Mouse (Mus musculus): ENCODE data around the gene Galnt12. TPM values are rescaled to one million over a fixed set of nuclear protein-coding genes. Genes with fewer than 3 reads are reported as not detected.

Galnt12 gene
- 1.0 and 1.5 TPM in 2 replicates for polyA plus RNA-seq (2015; fragmentation: Nextera tagmentation; extraction: Ambion mirVana)

DNA sequence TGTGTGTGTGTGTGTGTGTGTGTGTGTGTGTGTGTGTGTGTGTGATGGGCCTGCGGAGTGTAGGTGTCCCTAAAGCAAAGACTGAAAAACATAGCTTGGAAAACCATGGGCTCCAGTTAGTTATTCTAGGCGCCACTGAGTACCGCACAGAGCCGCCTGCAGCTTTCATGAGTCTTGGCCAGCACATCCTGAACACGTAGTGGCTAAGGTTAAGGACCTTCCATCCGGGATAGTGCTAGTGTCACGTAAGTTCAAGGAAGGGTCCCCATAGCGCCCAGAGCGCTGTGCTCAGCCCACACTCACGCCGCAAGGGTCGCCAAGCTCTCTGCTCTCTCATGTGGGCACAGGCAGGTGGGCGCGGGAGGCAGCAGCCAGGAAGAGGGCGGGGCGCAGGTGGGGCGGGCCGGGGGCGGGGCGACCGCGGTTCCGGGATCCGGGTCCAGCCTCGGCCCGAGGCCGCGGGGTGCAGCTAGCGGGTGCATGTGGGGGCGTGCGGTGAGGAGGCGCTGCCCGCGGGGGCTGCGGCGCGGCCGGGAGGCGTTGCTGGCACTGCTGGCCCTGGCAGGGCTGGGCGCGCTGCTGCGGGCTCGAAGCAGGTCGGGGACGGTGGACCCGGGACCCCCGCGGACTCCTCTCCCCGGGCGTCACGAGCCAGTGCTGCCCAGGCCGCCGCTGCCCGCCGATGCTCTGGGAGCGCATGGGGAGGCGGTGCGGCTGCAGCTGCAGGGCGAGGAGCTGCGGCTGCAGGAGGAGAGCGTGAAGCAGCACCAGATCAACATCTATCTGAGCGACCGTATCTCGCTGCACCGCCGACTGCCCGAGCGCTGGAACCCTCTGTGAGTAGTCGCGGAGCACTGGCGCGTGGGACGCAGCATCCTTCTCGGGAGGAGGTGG is at the start of gene Galnt12:
Gene Galnt12, plus strand, starts transcription at position 417 of the 894 bp plus-strand sequence.

DNA sequence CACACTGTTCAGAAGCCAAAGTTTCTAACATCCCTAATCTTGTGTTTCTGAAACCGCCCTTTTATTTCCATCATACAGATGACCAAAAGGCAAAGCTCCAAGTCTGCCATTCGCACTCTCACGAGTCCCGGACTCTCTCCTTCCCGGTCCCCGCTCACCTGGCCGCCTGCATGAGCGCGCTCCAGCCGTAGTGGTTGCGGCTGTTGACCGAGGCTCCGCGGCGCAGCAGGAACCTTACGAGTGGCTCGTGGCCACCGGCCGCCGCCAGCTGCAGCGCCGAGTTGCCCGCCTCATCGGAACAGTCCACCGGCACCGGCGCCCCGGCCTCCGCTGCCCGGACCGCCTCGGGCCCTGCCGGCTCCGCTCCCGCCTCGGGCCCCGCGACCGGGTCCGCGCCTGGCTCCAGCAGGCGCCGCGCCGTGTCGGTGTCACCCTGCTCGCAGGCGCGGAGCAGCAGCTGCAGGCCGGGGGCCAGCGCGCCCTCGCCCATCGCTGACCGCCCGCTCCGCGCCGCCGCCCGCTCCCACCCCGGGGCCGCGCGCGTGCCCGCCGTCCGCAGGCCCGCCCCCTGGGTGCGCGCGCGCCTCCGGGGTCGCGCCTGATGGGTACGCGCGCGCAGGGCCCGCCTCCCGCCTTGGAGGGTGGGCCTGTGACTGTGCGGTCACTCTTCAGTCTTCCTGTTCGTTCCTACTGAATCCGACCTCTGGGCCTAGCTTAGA is 34.8 kb upstream of the Galnt12 start, which contains the start of gene Anks6:
Gene Anks6, minus strand, starts transcription at position 637 of the 719 bp plus-strand sequence.

Other genes starting within 250 kb of the Galnt12 start
- gene Gabbr2, start 100.0 kb upstream of the Galnt12 start, polyA plus RNA-seq (2015; fragmentation: Nextera tagmentation; extraction: Ambion mirVana) = 0.04 and 0.09 TPM in 2 replicates
- gene Anks6, start 34.5 kb upstream of the Galnt12 start, polyA plus RNA-seq (2015; fragmentation: Nextera tagmentation; extraction: Ambion mirVana) = 1.7 and 1.9 TPM in 2 replicates
- 29.3 and 39.7 TPM in 2 replicates for gene Col15a1, start 116.3 kb downstream of the Galnt12 start, polyA plus RNA-seq (2015; fragmentation: Nextera tagmentation; extraction: Ambion mirVana)

Measured in skeletal muscle tissue, postnatal 0 days (tissue).